ENCODE assay signal across 29 mouse cellular contexts in the genomic region with DNA sequence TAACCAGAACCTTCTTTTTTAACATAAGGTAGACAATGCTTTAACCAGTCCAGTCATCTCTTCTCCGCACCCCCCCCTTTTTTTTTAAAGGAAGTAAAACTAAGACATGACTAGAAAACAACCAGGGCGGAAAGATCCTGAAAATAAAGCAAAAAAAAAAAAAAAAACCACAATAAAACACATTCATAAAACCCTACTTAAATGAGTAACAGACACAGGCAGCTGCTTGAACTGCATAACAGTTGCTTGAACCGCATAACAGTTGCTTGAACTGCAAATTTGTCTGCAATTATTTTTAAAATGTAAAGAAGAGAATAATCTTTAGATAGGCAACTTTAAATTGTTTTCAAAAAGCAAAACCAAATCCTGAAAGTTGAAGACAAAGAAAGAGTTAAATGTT. TPM values are rescaled to one million over a fixed set of nuclear protein-coding genes. Genes with fewer than 3 reads are reported as not detected.
"Had no signal": no experiment of that assay in that cellular context is flagged by ENCODE, and none has a peak within 500 bp of the region (broad histone marks: within the 10 kb centered on the region; RNA-seq: fewer than 3 reads in every experiment).

No protein-coding gene starts in this region.

- H3K4me1 ChIP-seq: embryonic facial prominence, embryonic 12.5 days; embryonic facial prominence, embryonic 13.5 days; embryonic facial prominence, embryonic 15.5 days; forebrain, embryonic 10.5 days; forebrain, embryonic 12.5 days; forebrain, embryonic 13.5 days; forebrain, embryonic 15.5 days had no signal

- H3K36me3 ChIP-seq: embryonic facial prominence, embryonic 12.5 days; embryonic facial prominence, embryonic 13.5 days; embryonic facial prominence, embryonic 15.5 days; forebrain, embryonic 10.5 days; forebrain, embryonic 12.5 days; forebrain, embryonic 15.5 days had no signal

- H3K27ac ChIP-seq: embryonic facial prominence, embryonic 12.5 days; embryonic facial prominence, embryonic 13.5 days; embryonic facial prominence, embryonic 15.5 days; forebrain, embryonic 10.5 days; forebrain, embryonic 12.5 days; forebrain, embryonic 13.5 days; forebrain, embryonic 15.5 days; gastrocnemius, adult 2 months; heart, adult 2 months had no signal

- DNase-seq: cerebellum, adult 8-10 months; cerebellum, adult 9-10 months; cerebellum, adult 9-11 months; cerebellum, postnatal 10 days; cerebellum, postnatal 14 days; cerebellum, postnatal 25 days; cerebellum, postnatal 36 days; embryo, embryonic 11 days; forebrain, postnatal 0 days; gastrocnemius, adult 2 months; gastrocnemius, postnatal 10 days; gastrocnemius, postnatal 14 days; gastrocnemius, postnatal 25 days; gastrocnemius, postnatal 36 days; heart, adult 11 months; heart, adult 18-20 months; heart, adult 2 months had no signal

- H3K27me3 ChIP-seq: embryonic facial prominence, embryonic 12.5 days; embryonic facial prominence, embryonic 13.5 days; embryonic facial prominence, embryonic 15.5 days; forebrain, embryonic 12.5 days; forebrain, embryonic 13.5 days; forebrain, embryonic 15.5 days had no signal

- H3K4me3 ChIP-seq: embryonic facial prominence, embryonic 12.5 days; embryonic facial prominence, embryonic 13.5 days; embryonic facial prominence, embryonic 15.5 days; erythroblast, embryonic 14.5 days; forebrain, embryonic 10.5 days; forebrain, embryonic 12.5 days; forebrain, embryonic 13.5 days; forebrain, embryonic 15.5 days; gastrocnemius, adult 2 months; heart, adult 2 months had no signal

- H3K9ac ChIP-seq: embryonic facial prominence, embryonic 12.5 days; embryonic facial prominence, embryonic 13.5 days; embryonic facial prominence, embryonic 15.5 days; forebrain, embryonic 12.5 days; forebrain, embryonic 13.5 days; forebrain, embryonic 15.5 days; forebrain, postnatal 0 days had no signal

- H3K9me3 ChIP-seq: embryonic facial prominence, embryonic 12.5 days; embryonic facial prominence, embryonic 13.5 days; embryonic facial prominence, embryonic 15.5 days; forebrain, embryonic 10.5 days; forebrain, embryonic 12.5 days; forebrain, embryonic 13.5 days; forebrain, embryonic 15.5 days had no signal

- ATAC-seq: forebrain, embryonic 13.5 days; forebrain, embryonic 14.5 days; forebrain, embryonic 15.5 days; forebrain, embryonic 16.5 days; forebrain, postnatal 0 days had no signal

- H3K4me2 ChIP-seq: embryonic facial prominence, embryonic 12.5 days; embryonic facial prominence, embryonic 13.5 days; embryonic facial prominence, embryonic 15.5 days; forebrain, embryonic 12.5 days; forebrain, embryonic 13.5 days; forebrain, embryonic 15.5 days had no signal

RNA-seq across cellular contexts. Expression of a gene that starts 45.8 kb away (rescaled TPM):
- total RNA-seq: common myeloid progenitor, adult 5-6 weeks; granulocyte monocyte progenitor cell, adult 5-6 weeks had no signal
- polyA plus RNA-seq: erythroblast, embryonic 14.5 days had no signal
